Mouse (Mus musculus): ENCODE measurements around the gene Nme1.

- TF ChIP-seq CTCF (IDR thresholded peaks at IDR 0.05; ENCODE audit: borderline replicate concordance, control insufficient read depth, extremely low read depth, insufficient read depth, low read length, poor library complexity), result no peak
- TF ChIP-seq POLR2A (IDR thresholded peaks at IDR 0.05; ENCODE audit: control insufficient read depth, extremely low read depth, insufficient read depth, low read length, poor library complexity), result no peak
These were observed 19.5 kb upstream of the Nme1 start for GRCm38 (mm10) chr11:93987625-93988327.

All from thymus, adult 2 months (tissue).